Mouse (Mus musculus): ENCODE measurements around the gene Rab40b. TPM values are rescaled to one million over a fixed set of nuclear protein-coding genes. Genes with fewer than 3 reads are reported as not detected.
"Not testable (repeated sequence)": the region's sequence is repeated elsewhere in the genome, so short reads cannot be mapped to it uniquely, and the experiment has no call there.

The Rab40b gene
- total and polyA plus RNA-seq, 3 experiments = not detected

DNA sequence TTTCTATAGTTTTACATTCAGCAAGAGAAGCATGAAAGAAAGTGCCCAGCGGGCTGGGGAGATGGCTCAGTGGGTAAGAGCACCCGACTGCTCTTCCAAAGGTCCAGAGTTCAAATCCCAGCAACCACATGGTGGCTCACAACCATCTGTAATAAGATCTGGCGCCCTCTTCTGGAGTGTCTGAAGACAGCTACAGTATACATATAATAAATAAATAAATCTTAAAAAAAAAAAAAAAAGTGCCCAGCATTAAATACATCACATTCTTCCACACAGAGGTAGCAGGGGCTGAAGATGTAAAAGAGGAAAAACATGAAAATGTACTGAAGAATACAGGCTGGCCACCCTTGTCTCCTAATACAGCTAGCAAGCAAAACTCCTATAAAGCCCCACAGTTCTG is 39.3 kb downstream of the Rab40b start:
- H3K9ac ChIP-seq (ENCODE audit: insufficient read depth, low read depth); H3K27me3 ChIP-seq (replicated peaks); in situ Hi-C loops (cut with MboI; ENCODE audit: low pct_ligation_motif_present, low pct_unique_long_range_greater_than_20kb, low sequenced_read_pairs); H3K4me3 ChIP-seq (replicated peaks in 1 of 3; ENCODE audit: low read depth in 2 of 3, low read length in 2 of 3, poor library complexity in 1 of 3); H3K9me3 ChIP-seq (replicated peaks; ENCODE audit: low read length); DNase-seq (ENCODE audit: extremely low read depth); H3K4me2 ChIP-seq (ENCODE audit: insufficient read depth, low read depth, poor library complexity, severe bottlenecking); H3K27ac ChIP-seq (ENCODE audit: insufficient read depth, low read depth); dilution Hi-C loops (cut with MboI; ENCODE audit: extremely low pct_ligation_motif_present, extremely low pct_unique_long_range_greater_than_20kb, low sequenced_read_pairs): not testable (repeated sequence)
- Histone ChIP-seq H3K4me1 (ENCODE audit: control insufficient read depth in 1 of 2, insufficient read depth in 2 of 2) (peaks cover 6 to 30% of the 10 kb centered on the region in 2 experiments), H3K79me2 (replicated peaks; ENCODE audit: control insufficient read depth, extremely low read depth, insufficient read depth, poor library complexity, severe bottlenecking) (peaks cover 54% of the 10 kb centered on the region), H3K36me3 (replicated peaks in 1 of 2; ENCODE audit: control insufficient read depth in 1 of 2, insufficient read depth in 1 of 2, low read length in 1 of 2) (peaks cover 36 to 73% of the 10 kb centered on the region in 2 experiments)
- peak; percentile 67 for TF ChIP-seq ZNF384 (IDR thresholded peaks at IDR 0.05; ENCODE audit: low read depth, low read length)
- TF ChIP-seq CTCF (conservative IDR thresholded peaks at IDR 0.05 in 1 of 2, IDR thresholded peaks at IDR 0.05 in 1 of 2; ENCODE audit: low read depth in 2 of 2, low read length in 2 of 2) = peak in 1 of 2 experiments; percentile 39; a peak in 2 of 4 replicates

- in situ Hi-C loops (cut with MboI; ENCODE audit: low pct_ligation_motif_present, low pct_unique_long_range_greater_than_20kb, low sequenced_read_pairs) (no loop called here), dilution Hi-C loops (cut with MboI; ENCODE audit: extremely low pct_ligation_motif_present, extremely low pct_unique_long_range_greater_than_20kb, low sequenced_read_pairs) (no loop called here)
- Histone ChIP-seq H3K9ac (ENCODE audit: insufficient read depth, low read depth) (no peak overlapping the region), H3K79me2 (replicated peaks; ENCODE audit: control insufficient read depth, extremely low read depth, insufficient read depth, poor library complexity, severe bottlenecking) (peaks cover 48% of the 10 kb centered on the region), H3K27ac (ENCODE audit: insufficient read depth, low read depth) (no peak overlapping the region), H3K36me3 (replicated peaks in 1 of 2; ENCODE audit: control insufficient read depth in 1 of 2, insufficient read depth in 1 of 2, low read length in 1 of 2) (peaks cover 36 to 79% of the 10 kb centered on the region in 2 experiments), H3K4me1 (ENCODE audit: control insufficient read depth in 1 of 2, insufficient read depth in 2 of 2) (peaks cover 6 to 32% of the 10 kb centered on the region in 2 experiments), H3K9me3 (replicated peaks; ENCODE audit: low read length) (no peaks in the 10 kb centered on the region), H3K4me2 (ENCODE audit: insufficient read depth, low read depth, poor library complexity, severe bottlenecking) (no peak overlapping the region), H3K27me3 (replicated peaks) (no peaks in the 10 kb centered on the region), H3K4me3 (replicated peaks in 1 of 3; ENCODE audit: low read depth in 2 of 3, low read length in 2 of 3, poor library complexity in 1 of 3) (no peak overlapping the region)
- TF ChIP-seq NELFE (IDR thresholded peaks at IDR 0.05; ENCODE audit: low read depth, low read length) (no peak), GABPA (IDR thresholded peaks at IDR 0.05; ENCODE audit: insufficient replicate concordance, low read depth, low read length) (no peak), RCOR1 (conservative IDR thresholded peaks at IDR 0.05; ENCODE audit: low read depth, low read length) (no peak), ZKSCAN1 (IDR thresholded peaks at IDR 0.05; ENCODE audit: borderline replicate concordance, low read depth, low read length) (no peak), CHD2 (IDR thresholded peaks at IDR 0.05; ENCODE audit: low read length) (no peak), UBTF (IDR thresholded peaks at IDR 0.05; ENCODE audit: low read depth, low read length) (no peak), ZMIZ1 (IDR thresholded peaks at IDR 0.05; ENCODE audit: low read depth, low read length) (no peak), MAX (IDR thresholded peaks at IDR 0.05; ENCODE audit: low read length) (no peak), POLR2A (IDR thresholded peaks at IDR 0.05; ENCODE audit: low read depth, low read length) (no peak)
- no peak for DNase-seq (ENCODE audit: extremely low read depth)
These were observed 39.9 kb downstream of the Rab40b start for GRCm38 (mm10) chr11:121348166-121348565.

- H3K27me3 ChIP-seq (replicated peaks) = no peaks in the 10 kb centered on the region
- no peak overlapping the region for H3K4me3 ChIP-seq (replicated peaks in 1 of 3; ENCODE audit: low read depth in 2 of 3, low read length in 2 of 3, poor library complexity in 1 of 3)
- dilution Hi-C loops (cut with MboI; ENCODE audit: extremely low pct_ligation_motif_present, extremely low pct_unique_long_range_greater_than_20kb, low sequenced_read_pairs) (no loop called here), in situ Hi-C loops (cut with MboI; ENCODE audit: low pct_ligation_motif_present, low pct_unique_long_range_greater_than_20kb, low sequenced_read_pairs) (no loop called here)
- no peak overlapping the region for H3K27ac ChIP-seq (ENCODE audit: insufficient read depth, low read depth)
- peaks cover 2 to 31% of the 10 kb centered on the region in 2 experiments for H3K4me1 ChIP-seq (ENCODE audit: control insufficient read depth in 1 of 2, insufficient read depth in 2 of 2)
- DNase-seq (ENCODE audit: extremely low read depth) = no peak
- H3K9ac ChIP-seq (ENCODE audit: insufficient read depth, low read depth) = no peak overlapping the region
- peaks cover 44% of the 10 kb centered on the region for H3K79me2 ChIP-seq (replicated peaks; ENCODE audit: control insufficient read depth, extremely low read depth, insufficient read depth, poor library complexity, severe bottlenecking)
- no peak for TF ChIP-seq EP300 (IDR thresholded peaks at IDR 0.05; ENCODE audit: low read length)
- TF ChIP-seq CTCF (conservative IDR thresholded peaks at IDR 0.05 in 1 of 2, IDR thresholded peaks at IDR 0.05 in 1 of 2; ENCODE audit: low read depth in 2 of 2, low read length in 2 of 2) = no peak
- TF ChIP-seq MYC (IDR thresholded peaks at IDR 0.05; ENCODE audit: low read depth, low read length) = no peak
- no peak for TF ChIP-seq CHD1 (IDR thresholded peaks at IDR 0.05; ENCODE audit: low read depth, low read length)
- TF ChIP-seq MAFK (IDR thresholded peaks at IDR 0.05; ENCODE audit: insufficient replicate concordance, low read length) = no peak
- no peak for TF ChIP-seq JUND (conservative IDR thresholded peaks at IDR 0.05; ENCODE audit: low read depth, low read length)
- TF ChIP-seq TBP (conservative IDR thresholded peaks at IDR 0.05; ENCODE audit: low read depth, low read length) = no peak
- TF ChIP-seq E2F4 (IDR thresholded peaks at IDR 0.05; ENCODE audit: insufficient replicate concordance, low read depth, low read length) = no peak
- no peak for TF ChIP-seq IRF4 (IDR thresholded peaks at IDR 0.05; ENCODE audit: low read depth, low read length)
- no peak overlapping the region for H3K4me2 ChIP-seq (ENCODE audit: insufficient read depth, low read depth, poor library complexity, severe bottlenecking)
- H3K9me3 ChIP-seq (replicated peaks; ENCODE audit: low read length) = no peaks in the 10 kb centered on the region
- peaks cover 36 to 77% of the 10 kb centered on the region in 2 experiments for H3K36me3 ChIP-seq (replicated peaks in 1 of 2; ENCODE audit: control insufficient read depth in 1 of 2, insufficient read depth in 1 of 2, low read length in 1 of 2)
These were observed 41.0 kb downstream of the Rab40b start for GRCm38 (mm10) chr11:121347036-121347435.

- H3K36me3 ChIP-seq (replicated peaks in 1 of 2; ENCODE audit: control insufficient read depth in 1 of 2, insufficient read depth in 1 of 2, low read length in 1 of 2) = peaks cover 34 to 68% of the 10 kb centered on the region in 2 experiments
- H3K27ac ChIP-seq (ENCODE audit: insufficient read depth, low read depth); H3K4me2 ChIP-seq (ENCODE audit: insufficient read depth, low read depth, poor library complexity, severe bottlenecking); H3K9ac ChIP-seq (ENCODE audit: insufficient read depth, low read depth); DNase-seq (ENCODE audit: extremely low read depth); in situ Hi-C loops (cut with MboI; ENCODE audit: low pct_ligation_motif_present, low pct_unique_long_range_greater_than_20kb, low sequenced_read_pairs); dilution Hi-C loops (cut with MboI; ENCODE audit: extremely low pct_ligation_motif_present, extremely low pct_unique_long_range_greater_than_20kb, low sequenced_read_pairs); H3K4me3 ChIP-seq (replicated peaks in 1 of 3; ENCODE audit: low read depth in 2 of 3, low read length in 2 of 3, poor library complexity in 1 of 3); H3K9me3 ChIP-seq (replicated peaks; ENCODE audit: low read length); H3K27me3 ChIP-seq (replicated peaks): not testable (repeated sequence)
- H3K79me2 ChIP-seq (replicated peaks; ENCODE audit: control insufficient read depth, extremely low read depth, insufficient read depth, poor library complexity, severe bottlenecking) = peaks cover 24% of the 10 kb centered on the region
- H3K4me1 ChIP-seq (ENCODE audit: control insufficient read depth in 1 of 2, insufficient read depth in 2 of 2) = peaks cover 13 to 42% of the 10 kb centered on the region in 2 experiments
These were observed 45.6 kb downstream of the Rab40b start for GRCm38 (mm10) chr11:121342423-121342822.
